Mouse (Mus musculus) lung, adult 2 months (tissue): ENCODE measurements around the gene Foxk2. TPM values are rescaled to one million over a fixed set of nuclear protein-coding genes. Genes with fewer than 3 reads are reported as not detected.
"Not testable (repeated sequence)": the region's sequence is repeated elsewhere in the genome, so short reads cannot be mapped to it uniquely, and the experiment has no call there.

Experiments used
- DNase-seq: peaks from one replicate; pipeline ENCODE4 v3.0.0; 2022
- H3K4me1 ChIP-seq: fragments of 200-500 bp; 2 replicates; pipeline ENCODE4 v1.6.1; 2011; ENCODE audit warnings: low read length; ENCODE audit not compliant: control insufficient read depth, insufficient read depth
- H3K4me3 ChIP-seq: fragments of 200-500 bp; replicated peaks from 2 replicates; pipeline ENCODE3; 2011; ENCODE audit warnings: low read depth, mild to moderate bottlenecking, control low read depth, low read length; ENCODE audit errors: extremely low read depth
- CTCF ChIP-seq: fragments of 200-500 bp; IDR thresholded peaks from 2 replicates; pipeline ENCODE4 v1.5.1; 2011; ENCODE audit warnings: mild to moderate bottlenecking, low read length, control low read depth; ENCODE audit not compliant: insufficient read depth
- POLR2A ChIP-seq: fragments of 200-500 bp; IDR thresholded peaks from 2 replicates; pipeline ENCODE4 v1.6.1; 2011; ENCODE audit warnings: low read depth, mild to moderate bottlenecking, control low read depth, low read length, borderline replicate concordance; ENCODE audit errors: extremely low read depth
- WGBS: fragments of 180-500 bp; shearing (Covaris S2); methylation state at CpG from one replicate; pipeline ENCODE4 v1.1.7; 2018; 5-methylcytosine and 5-hydroxymethylcytosine counted together
- polyA plus RNA-seq: library from polyadenylated mRNA; depleted of rRNA; stranded (reverse); fragments of >200 nt; gene quantifications from 2 replicates; pipeline ENCODE4 v1.2.3, GENCODE M21; 2012

Foxk2 gene
- polyA plus RNA-seq, 1 experiment = 34.2 TPM

DNA sequence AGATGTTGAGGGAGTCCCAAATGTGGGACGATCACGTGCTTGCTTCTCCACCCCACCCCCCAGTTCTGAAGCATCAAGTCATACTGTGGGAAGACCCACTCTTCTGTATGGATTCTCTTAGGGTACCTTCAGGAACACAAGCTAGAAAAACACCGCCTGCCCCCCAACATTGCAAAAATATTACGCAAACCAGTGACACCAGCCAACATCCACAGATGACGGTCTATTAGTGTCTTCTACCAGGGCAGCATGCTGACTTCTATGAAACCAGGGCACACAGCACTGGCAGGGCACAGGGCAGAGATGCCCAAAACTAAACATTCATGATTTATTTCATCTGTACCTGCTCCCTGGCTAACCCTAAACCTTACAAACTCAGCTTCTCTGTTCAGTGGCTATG lies 66.9 kb downstream of the Foxk2 start:
- Histone ChIP-seq H3K4me3 (no peak overlapping the region), H3K4me1 (no peaks in the 10 kb centered on the region)
- no peak for DNase-seq
- TF ChIP-seq CTCF (no peak), POLR2A (no peak)
- 95% methylated on average over 5 of the region's 5 CpGs for WGBS

DNA sequence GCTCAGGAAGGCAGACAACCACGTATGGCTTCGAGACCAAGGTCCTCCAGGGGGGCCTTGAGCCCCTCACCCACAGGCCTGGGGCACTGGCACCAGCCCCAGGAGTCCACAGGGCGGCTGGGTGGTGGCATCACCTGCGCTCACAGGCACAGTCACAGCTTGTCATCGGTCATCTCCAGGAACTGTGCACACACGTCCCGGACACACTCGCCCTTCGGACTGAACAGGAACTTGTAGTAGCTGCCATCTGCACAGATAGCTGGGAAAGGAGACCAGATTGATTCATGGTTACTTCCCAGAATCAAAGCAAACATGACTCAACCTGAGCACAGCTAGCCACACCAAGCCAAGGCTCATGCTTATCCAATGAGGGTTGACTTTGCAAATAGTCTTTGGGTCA lies 68.4 kb downstream of the Foxk2 start:
- DNase-seq = no peak
- TF ChIP-seq CTCF (no peak), POLR2A (no peak)
- WGBS = 96% methylated on average over 9 of the region's 9 CpGs
- Histone ChIP-seq H3K4me3 (no peak overlapping the region), H3K4me1 (no peaks in the 10 kb centered on the region)

DNA sequence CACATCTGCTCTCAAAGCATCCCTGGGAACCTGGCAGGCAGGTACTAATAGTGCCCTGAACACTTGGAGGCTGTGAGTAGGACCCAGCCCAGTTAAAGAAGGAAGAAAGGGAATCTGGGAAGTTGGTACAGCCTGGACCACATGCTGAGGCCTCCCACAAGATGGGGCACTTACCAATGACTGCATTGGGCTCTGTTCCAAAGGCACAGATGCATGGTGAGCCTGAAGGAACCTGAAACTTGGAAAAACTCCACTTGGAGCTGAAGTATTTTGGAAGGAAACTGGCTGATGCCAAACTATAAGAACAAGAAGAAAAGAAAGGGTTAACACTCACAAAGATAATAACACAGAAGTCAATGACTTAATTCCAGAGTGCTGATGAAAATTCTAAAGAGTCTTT lies 68.8 kb downstream of the Foxk2 start:
- no peak overlapping the region for H3K4me3 ChIP-seq
- no peak for DNase-seq
- TF ChIP-seq CTCF = no peak
- no peaks in the 10 kb centered on the region for H3K4me1 ChIP-seq

DNA sequence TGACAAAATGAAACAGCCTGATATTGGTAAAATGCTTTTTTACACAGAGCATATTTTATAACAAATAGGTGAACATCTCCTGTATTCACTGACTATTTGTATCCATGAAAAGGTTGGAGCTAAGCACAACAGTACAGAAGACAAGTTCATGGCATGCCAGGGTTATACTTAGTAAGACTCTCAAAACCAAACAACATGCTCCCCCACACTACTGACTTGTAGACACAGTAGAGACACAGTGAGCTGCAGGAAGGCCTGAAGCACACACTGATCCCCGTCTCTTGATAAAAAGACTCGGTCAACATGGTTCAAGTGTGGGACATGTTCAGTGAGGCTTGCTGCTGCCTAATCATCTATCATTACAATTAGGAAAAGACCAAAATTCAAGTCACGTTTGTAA lies 71.9 kb downstream of the Foxk2 start:
- TF ChIP-seq POLR2A (no peak), CTCF (no peak)
- no peak overlapping the region for H3K4me3 ChIP-seq
- no peaks in the 10 kb centered on the region for H3K4me1 ChIP-seq
- DNase-seq = no peak
- WGBS = 82% methylated on average over 3 of the region's 3 CpGs

DNA sequence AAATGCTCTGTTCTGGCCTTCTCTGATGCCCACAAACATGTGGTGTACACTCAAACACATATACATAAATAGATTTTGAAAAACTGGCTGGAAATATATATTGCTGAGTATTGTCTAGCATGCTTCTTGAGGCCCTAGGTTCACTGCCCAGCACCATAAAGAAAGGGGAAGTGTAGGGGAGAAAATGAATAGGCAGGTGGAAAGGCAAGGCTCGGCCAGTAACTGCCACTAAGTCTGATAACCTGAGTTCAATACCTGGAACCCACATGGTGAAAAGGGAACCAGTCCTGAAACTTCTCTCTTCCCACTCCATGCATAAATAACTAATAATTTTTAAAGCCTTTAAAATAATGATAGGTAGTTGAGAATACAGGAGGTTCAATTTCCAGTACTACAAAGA lies 79.9 kb downstream of the Foxk2 start:
- WGBS = 85% methylated on average over 1 of the region's 1 CpGs
- no peak overlapping the region for H3K4me3 ChIP-seq
- TF ChIP-seq CTCF (no peak), POLR2A (no peak)
- no peak for DNase-seq
- no peaks in the 10 kb centered on the region; the same call in 1 of the 2 replicates for H3K4me1 ChIP-seq

DNA sequence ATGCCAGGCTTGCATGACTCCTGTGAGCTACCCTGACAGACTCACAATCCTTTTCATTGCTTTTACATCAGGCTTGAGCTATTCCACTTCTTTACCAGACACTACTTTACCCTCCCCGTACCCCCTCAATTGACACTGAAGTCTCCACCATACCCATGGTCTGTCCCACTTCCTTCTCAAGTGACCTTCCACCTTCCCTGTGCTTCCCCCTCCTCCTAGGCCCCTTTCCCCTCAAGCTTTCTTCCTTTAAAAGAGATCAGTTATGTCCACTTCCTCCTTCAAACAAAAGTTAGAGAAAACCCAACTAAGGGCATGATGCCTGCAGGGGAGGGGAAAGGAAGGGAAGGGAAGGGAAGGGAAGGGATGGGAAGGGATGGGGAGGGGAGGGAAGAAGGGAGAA lies 80.5 kb downstream of the Foxk2 start:
- TF ChIP-seq CTCF (no peak), POLR2A (no peak)
- Histone ChIP-seq H3K4me3 (no peak overlapping the region), H3K4me1 (no peaks in the 10 kb centered on the region; the same call in 1 of the 2 replicates)
- 66% methylated on average over 1 of the region's 1 CpGs for WGBS
- DNase-seq = no peak

DNA sequence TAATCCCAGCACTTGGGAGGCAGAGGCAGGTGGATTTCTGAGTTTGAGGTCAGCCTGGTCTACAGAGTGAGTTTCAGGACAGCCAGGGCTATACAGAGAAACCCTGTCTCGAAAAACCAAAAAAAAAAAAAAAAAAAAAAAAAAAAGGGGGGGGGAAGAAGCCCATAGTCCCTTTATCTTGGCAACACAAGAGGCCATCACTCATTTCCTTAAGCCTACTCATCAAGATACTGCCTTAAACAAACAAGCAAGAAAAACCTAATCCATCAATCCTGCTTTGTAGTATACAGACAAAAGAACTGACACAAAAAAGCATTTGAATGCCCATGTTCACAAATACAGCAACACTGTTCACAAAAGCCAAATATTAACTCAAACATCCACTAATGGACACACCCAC lies 82.6 kb downstream of the Foxk2 start:
- not testable (repeated sequence) for DNase-seq, H3K4me1 ChIP-seq, H3K4me3 ChIP-seq
- 15% methylated on average over 1 of the region's 1 CpGs for WGBS

DNA sequence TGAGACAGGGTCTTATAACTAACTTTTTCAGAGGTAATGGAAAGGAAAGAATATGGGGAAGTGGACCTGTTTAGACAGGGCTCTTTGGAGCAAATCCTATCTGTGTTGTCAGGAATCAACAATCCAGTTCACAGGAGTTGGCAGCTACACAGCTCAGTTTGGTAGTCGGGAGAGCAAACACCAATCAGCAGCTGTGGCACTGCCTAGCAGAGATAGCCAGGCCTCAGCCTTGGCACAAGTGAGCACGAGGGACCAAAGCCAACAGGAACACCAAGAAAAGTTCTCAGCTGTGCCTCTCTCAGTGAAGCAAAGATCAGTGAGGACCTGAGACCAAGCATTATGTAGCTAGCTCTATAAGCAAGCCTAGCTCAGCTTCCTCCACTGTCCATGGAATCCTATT lies 87.2 kb downstream of the Foxk2 start:
- no peak for DNase-seq
- no peak overlapping the region for H3K4me3 ChIP-seq
- 47% methylated on average over 2 of the region's 2 CpGs for WGBS
- peaks cover 6% of the 10 kb centered on the region; the same call in 1 of the 2 replicates for H3K4me1 ChIP-seq
- TF ChIP-seq CTCF (no peak), POLR2A (no peak)

DNA sequence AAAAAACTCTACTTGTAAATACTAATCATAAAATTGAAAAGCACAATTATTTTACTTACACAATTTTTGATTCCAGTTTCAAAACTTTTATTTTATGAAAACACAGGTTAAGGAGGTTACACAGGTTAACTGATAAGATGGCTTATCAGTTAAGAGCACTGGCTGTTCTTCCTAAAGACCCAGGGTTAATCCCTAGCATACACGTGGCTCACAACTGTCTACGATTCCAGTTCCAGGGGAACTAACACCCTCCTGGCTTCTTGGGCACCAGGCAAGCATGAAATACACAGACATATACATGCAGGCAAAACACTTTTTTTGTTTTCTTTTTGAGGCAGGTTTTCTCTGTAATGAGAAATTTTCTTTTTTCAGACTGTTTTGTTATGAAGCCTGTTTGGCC lies 88.4 kb downstream of the Foxk2 start:
- 81% methylated on average over 2 of the region's 2 CpGs for WGBS
- no peak for DNase-seq
- TF ChIP-seq CTCF (no peak), POLR2A (no peak)
- H3K4me1 ChIP-seq = peaks cover 11% of the 10 kb centered on the region
- H3K4me3 ChIP-seq = no peak overlapping the region

DNA sequence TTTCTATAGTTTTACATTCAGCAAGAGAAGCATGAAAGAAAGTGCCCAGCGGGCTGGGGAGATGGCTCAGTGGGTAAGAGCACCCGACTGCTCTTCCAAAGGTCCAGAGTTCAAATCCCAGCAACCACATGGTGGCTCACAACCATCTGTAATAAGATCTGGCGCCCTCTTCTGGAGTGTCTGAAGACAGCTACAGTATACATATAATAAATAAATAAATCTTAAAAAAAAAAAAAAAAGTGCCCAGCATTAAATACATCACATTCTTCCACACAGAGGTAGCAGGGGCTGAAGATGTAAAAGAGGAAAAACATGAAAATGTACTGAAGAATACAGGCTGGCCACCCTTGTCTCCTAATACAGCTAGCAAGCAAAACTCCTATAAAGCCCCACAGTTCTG lies 88.9 kb downstream of the Foxk2 start:
- WGBS = 82% methylated on average over 3 of the region's 3 CpGs
- not testable (repeated sequence) for H3K4me3 ChIP-seq, DNase-seq
- peaks cover 13% of the 10 kb centered on the region for H3K4me1 ChIP-seq

DNA sequence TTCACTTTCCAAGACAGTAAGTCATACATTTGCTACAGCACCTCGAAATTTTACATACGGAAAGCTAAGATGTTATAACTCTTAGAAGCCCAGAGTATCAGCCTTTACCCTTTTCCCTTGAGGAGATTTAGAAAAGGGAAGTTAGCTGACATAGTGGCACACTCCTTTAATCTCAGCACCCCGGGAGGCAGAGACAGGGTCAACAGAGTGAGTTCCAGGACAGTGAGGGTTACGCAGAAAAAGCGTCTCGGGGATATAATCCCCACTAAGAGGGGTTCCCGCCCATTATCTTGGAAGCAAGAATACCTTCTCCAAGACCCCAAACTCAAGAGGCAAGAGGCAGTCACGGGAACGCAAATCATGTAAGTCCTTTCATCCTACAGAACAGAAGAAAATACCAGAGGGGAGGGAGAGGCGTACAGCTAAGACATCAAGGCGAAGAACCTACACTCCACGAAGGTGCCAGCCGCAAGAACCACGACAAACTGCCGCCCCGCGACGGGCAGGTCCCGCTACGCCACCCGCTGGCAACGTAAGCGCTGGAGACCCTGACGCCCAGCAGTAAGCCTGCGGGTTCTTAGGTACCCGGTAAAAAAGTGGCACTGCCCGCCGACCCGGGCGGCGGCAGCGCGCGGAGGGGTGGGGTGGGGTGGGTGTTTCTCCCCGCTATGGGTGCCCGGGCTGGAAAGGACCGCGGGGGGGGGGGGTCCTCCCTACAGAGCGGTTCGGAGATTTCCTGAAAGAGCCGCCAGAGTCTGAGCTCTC lies 93.7 kb downstream of the Foxk2 start:
- 2% methylated on average over 41 of the region's 41 CpGs for WGBS
- Histone ChIP-seq H3K4me3 (peak overlapping the region; percentile 79), H3K4me1 (peaks cover 11% of the 10 kb centered on the region)
- peak; percentile 21 for DNase-seq
- TF ChIP-seq POLR2A = no peak
- no peak for TF ChIP-seq CTCF
